Mouse (Mus musculus) lung, adult 2 months (tissue): ENCODE measurements at regions not wholly inside any gene's neighbourhood (a gene's known extent, or its start where the extent isn't known, plus 50 kb on each side); places are given as distances from the start of the nearest gene placed in this dataset.

Source experiments
- CTCF ChIP-seq: fragments of 200-500 bp; IDR thresholded peaks from 2 replicates; pipeline ENCODE4 v1.5.1; 2011; ENCODE audit warnings: mild to moderate bottlenecking, low read length, control low read depth; ENCODE audit not compliant: insufficient read depth
- POLR2A ChIP-seq: fragments of 200-500 bp; IDR thresholded peaks from 2 replicates; pipeline ENCODE4 v1.6.1; 2011; ENCODE audit warnings: low read depth, mild to moderate bottlenecking, control low read depth, low read length, borderline replicate concordance; ENCODE audit errors: extremely low read depth

DNA sequence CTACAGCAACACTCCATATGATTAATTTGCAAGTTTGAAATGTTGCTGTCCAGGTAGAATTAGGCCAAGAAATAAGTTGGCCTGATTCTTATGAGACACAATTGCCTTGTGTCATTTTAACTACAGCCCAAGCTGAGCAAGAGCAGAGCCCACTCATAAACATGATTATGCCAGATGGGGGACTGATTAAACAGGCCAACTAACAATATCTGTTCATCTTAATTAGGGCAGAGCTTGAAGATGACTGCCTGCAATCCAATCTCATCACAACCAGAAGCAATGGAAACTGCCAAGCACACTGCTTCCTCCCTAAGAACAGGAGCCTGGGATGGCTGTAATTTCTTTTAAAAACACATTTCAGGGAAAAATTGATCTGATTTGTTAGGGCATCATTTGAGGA is 333.1 kb downstream of the Sv2b start:
- TF ChIP-seq POLR2A (no peak), CTCF (no peak)
